9 mouse cellular contexts compared by ENCODE assay signal in the genomic region with DNA sequence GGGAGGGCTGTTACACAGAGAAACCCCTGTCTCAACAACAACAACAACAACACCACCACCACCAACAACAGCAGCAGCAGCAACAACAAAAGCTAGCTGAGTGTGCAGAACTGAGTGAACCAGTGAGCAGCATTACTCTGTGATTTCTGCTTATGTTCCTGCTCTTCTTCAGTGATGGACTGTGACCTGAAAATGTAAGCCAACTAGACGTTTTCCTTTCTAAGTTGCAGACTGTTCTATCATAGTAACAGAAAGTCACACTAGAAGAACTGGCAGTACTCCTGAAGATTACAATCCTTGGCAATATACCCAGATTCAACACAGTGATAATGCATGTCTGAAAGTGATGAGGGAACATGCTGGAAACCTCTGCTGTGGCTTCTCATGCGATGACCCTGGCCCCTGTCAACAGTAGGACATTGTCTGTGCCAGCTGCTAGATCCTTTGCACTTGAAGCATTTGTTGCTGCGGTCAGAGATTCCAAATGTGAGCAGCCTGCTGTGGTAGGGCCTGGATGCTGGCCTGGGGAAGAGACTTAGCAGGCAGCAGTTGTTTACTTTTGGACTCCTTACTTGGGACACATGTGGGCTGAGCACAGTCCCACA.
DNase-seq lines count a peak whose midpoint lies in the region; ATAC-seq and TF ChIP-seq lines count a peak whose summit lies in the region.
"Had no signal": no experiment of that assay in that cellular context is flagged by ENCODE, and none has a peak within 500 bp of the region (broad histone marks: within the 10 kb centered on the region; RNA-seq: fewer than 3 reads in every experiment).

No protein-coding gene starts in this region.

- TF ChIP-seq CTCF in layer of hippocampus, adult 2 months (conservative IDR thresholded peaks at IDR 0.05), result no peak

- H3K4me1 ChIP-seq in liver, embryonic 12.5 days, result no peaks in the 10 kb centered on the region

- no peak for TF ChIP-seq POLR2A in myocyte (IDR thresholded peaks at IDR 0.05; ENCODE audit: insufficient read length, low read depth)

- H3K36me3 ChIP-seq in myocyte (ENCODE audit: control insufficient read depth, insufficient read depth), result no peaks in the 10 kb centered on the region
- no peaks in the 10 kb centered on the region for H3K36me3 ChIP-seq in liver, embryonic 12.5 days

- H3K27ac ChIP-seq in layer of hippocampus, adult 2 months, result no peak overlapping the region
- no peak overlapping the region for H3K27ac ChIP-seq in liver, embryonic 12.5 days

- H3K9ac ChIP-seq in liver, embryonic 12.5 days, result no peak overlapping the region

- H3K4me3 ChIP-seq in layer of hippocampus, adult 2 months, result no peak overlapping the region
- H3K4me3 ChIP-seq in myocyte, result no peak overlapping the region
- no peak overlapping the region for H3K4me3 ChIP-seq in liver, embryonic 12.5 days

- intact Hi-C loops in heart, postnatal 36 days (cut with DNase I), result no loop called here

- WGBS in liver, embryonic 12.5 days (ENCODE audit: insufficient replicate concordance), result 53% methylated on average over 3 of the region's 3 CpGs

- no peak overlapping the region for H3K4me2 ChIP-seq in myocyte (ENCODE audit: low read depth)
- no peak overlapping the region for H3K4me2 ChIP-seq in liver, embryonic 12.5 days

- no peaks in the 10 kb centered on the region for H3K27me3 ChIP-seq in myocyte (ENCODE audit: control insufficient read depth, insufficient read depth, insufficient read length)
- H3K27me3 ChIP-seq in liver, embryonic 12.5 days (replicated peaks), result no peaks in the 10 kb centered on the region

- ATAC-seq in megakaryocyte, adult 5-6 weeks (ENCODE audit: poor library complexity, severe bottlenecking), result no peak
- no peak for ATAC-seq in liver, embryonic 12.5 days

- H3ac ChIP-seq in myocyte (ENCODE audit: control insufficient read depth, insufficient read length), result no peak overlapping the region

- H3K9me3 ChIP-seq in liver, embryonic 12.5 days (replicated peaks), result no peaks in the 10 kb centered on the region

- DNase-seq in adrenal gland, adult (ENCODE audit: inconsistent age in 2 of 2, low spot score in 1 of 2), result peak; percentile 35 to 47
- DNase-seq in adrenal gland, adult 18-20 months (ENCODE audit: low spot score in 2 of 2), result no peak
- peak; percentile 5 for DNase-seq in layer of hippocampus, adult 11-12 months (ENCODE audit: low spot score)
- DNase-seq in layer of hippocampus, adult 2 months (ENCODE audit: low spot score in 2 of 2), result no peak
- DNase-seq in heart, postnatal 36 days, result peak; percentile 6 to 14
- DNase-seq: embryo, embryonic 11 days had no signal

- H3K79me2 ChIP-seq in myocyte (ENCODE audit: control insufficient read depth, insufficient read depth), result no peaks in the 10 kb centered on the region

TF ChIP-seq in myocyte, 11 proteins besides CTCF, POLR2A, EP300 and RAD21:
- TF ChIP-seq E2F4 (IDR thresholded peaks at IDR 0.05; ENCODE audit: insufficient read depth) (no peak), TCF12 (IDR thresholded peaks at IDR 0.05; ENCODE audit: insufficient read depth, poor library complexity, severe bottlenecking) (peak; percentile 75), REST (IDR thresholded peaks at IDR 0.05; ENCODE audit: insufficient read depth, insufficient read length) (no peak), SRF (IDR thresholded peaks at IDR 0.05; ENCODE audit: control insufficient read depth, insufficient read length, low read depth) (no peak), CEBPB (IDR thresholded peaks at IDR 0.05; ENCODE audit: insufficient read depth, poor library complexity, severe bottlenecking) (no peak), MYOD1 (IDR thresholded peaks at IDR 0.05; ENCODE audit: control insufficient read depth in 1 of 3, insufficient read length in 2 of 3, low read depth in 2 of 3) (peak; percentile 65 to 83 (median 68)), USF1 (IDR thresholded peaks at IDR 0.05; ENCODE audit: low read depth) (no peak), TCF3 (IDR thresholded peaks at IDR 0.05; ENCODE audit: insufficient read length, low read depth) (peak; percentile 67), POLR2AphosphoS2 (IDR thresholded peaks at IDR 0.05; ENCODE audit: insufficient read length, low read depth) (no peak), MYOG (IDR thresholded peaks at IDR 0.05; ENCODE audit: control insufficient read depth in 1 of 3, insufficient read depth in 1 of 3, insufficient read length in 2 of 3, low read depth in 2 of 3) (peak; percentile 60 to 93 (median 73)), MAX (IDR thresholded peaks at IDR 0.05; ENCODE audit: low read depth) (no peak)

Comparison
In these comparisons a context has a peak if more than half of its experiments do, and no peak if none do; other contexts are left out.
1. DNase-seq: peak in adrenal gland, adult (2 of 2), layer of hippocampus, adult 11-12 months (single experiment) and heart, postnatal 36 days (2 of 2); none in adrenal gland, adult 18-20 months (0 of 2) and layer of hippocampus, adult 2 months (0 of 2).